Mouse (Mus musculus): ENCODE results near the gene Ube2b. TPM values are rescaled to one million over a fixed set of nuclear protein-coding genes. Genes with fewer than 3 reads are reported as not detected.

Ube2b gene
- polyA plus RNA-seq (2017; shearing (Covaris generic)): 100 to 1,000 TPM; 278 to 341 TPM

DNA sequence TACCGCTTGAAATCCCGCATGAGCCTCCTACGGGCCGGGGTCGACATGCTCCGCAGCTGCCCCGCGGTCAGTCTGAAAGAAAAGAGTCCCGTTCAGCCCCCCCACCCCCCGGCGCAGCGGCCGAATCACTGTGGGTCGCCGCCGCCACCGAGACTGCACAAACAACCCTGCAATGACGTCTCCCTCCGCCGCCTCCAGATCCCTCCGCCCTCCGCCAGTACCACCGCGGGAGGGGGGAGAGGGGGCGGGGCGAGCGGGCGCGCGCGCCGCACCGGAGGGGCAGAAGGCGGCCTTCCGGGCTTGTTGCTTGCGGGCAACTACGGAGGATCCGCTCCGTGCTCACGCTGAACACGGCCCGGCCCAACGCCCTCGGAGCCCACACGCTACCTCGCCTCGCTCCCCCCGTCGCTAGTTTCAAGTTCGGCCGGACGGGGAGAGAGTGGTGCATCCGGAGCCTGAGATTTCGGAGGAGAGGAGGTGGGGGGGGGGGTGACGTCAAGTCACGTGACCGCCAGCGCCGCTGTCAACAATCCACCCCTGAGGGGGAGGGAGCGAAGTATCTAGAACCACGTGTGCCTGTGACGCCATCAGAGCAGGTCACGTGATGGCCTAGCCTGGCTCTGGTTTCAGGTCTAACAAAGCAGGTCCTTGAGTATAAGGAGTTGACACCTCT lies at the start of gene Ube2b:
Ube2b (minus strand) TSS at position 473 of the 673 bp plus-strand sequence.

DNA sequence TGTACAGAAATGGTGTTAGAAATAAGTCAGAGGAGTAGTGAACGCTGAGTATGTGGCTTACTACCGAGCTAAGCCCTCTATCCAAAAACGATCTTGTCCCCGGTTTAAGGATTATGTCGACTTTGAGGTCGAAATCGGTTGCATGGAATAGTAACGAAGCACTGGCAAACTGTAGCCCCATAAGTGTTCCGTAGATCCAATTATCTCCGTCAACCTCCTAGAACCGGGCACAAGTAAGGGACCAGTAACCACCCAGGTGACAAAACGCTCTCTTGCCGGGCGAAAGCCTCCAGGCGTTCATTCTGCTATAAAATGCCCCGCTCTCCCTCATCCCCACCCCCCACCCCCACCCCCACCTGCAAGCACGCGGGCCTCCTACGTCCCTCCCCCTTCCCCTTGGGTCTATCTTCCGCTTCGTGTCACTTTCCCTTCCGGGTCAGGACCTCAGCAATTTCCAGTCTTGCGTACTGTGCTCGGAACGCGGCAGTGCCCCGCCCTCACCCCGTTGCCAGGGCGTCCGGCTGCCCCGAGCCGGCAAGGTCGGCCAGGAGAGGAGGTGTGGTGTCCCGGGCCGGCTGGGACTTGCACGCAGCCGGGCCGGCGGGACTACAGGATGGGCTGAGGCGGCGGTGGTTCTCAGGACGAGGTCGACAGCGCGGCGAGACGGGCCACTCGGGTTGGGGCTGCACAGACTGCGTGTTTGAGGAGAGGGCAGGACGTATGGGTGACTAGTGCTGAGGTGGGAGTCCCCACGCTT lies 3.4 kb upstream of the Ube2b start, which contains the start of gene Cdkl3:
Cdkl3 (plus strand) TSS at position 450 of the 757 bp plus-strand sequence.

DNA sequence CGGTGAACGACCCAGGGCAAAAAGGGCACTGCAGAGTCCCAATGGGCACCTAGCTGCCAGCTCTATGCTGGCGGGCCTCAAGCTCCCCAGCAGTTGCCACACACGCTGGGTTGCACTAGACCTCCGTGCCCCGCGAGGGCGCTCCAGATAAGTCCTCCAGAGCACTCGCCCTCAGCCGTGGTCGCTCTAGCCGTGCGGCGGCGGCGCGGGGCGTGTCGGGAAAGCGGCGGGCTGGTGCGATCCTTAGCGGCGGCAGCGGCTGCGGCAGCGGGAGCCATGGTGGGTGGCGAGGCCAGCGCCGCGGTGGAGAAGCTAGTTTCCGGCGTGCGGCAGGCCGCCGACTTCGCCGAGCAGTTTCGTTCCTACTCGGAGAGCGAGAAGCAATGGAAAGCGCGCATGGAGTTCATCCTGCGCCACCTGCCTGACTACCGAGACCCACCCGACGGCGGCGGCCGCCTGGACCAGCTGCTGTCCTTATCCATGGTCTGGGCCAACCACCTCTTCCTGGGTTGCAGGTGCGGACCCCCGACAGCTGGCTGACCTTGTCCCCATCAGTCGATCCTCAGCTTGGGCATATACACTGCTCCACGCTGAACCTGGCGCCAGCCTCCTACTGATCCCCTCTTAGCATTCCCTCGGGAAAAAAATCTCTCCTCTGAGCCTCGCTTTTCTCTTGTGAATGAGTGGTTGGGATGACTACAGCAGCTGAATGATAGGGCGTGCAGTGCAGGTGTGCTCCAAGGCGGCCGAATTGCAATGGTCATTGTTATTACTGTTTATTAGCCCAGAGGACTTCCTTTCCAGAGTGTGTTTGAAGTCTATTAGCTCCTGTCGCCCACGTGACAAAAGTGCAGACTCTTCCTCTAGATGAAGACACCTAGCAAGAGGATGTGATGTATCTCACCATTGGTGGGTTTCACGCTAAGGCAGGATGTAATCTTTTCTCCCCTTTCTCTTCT lies 32.8 kb downstream of the Ube2b start, which contains the start of gene Cdkn2aipnl:
Cdkn2aipnl (plus strand) TSS at position 219 of the 959 bp plus-strand sequence.

Other genes starting within 250 kb of the Ube2b start
- 10 to 100 TPM; 28.4 to 40.0 TPM for gene Sec24a, start 237.1 kb downstream of the Ube2b start, polyA plus RNA-seq (2017; shearing (Covaris generic))
- gene Sar1b, start 237.1 kb downstream of the Ube2b start, polyA plus RNA-seq (2017; shearing (Covaris generic)): 100 to 1,000 TPM; 114 to 153 TPM
- 1 to 10 TPM; 3.8 to 6.3 TPM for gene Jade2, start 143.1 kb downstream of the Ube2b start, polyA plus RNA-seq (2017; shearing (Covaris generic))
- 100 to 1,000 TPM; 125 to 137 TPM for gene Cdkn2aipnl, start 33.1 kb downstream of the Ube2b start, polyA plus RNA-seq (2017; shearing (Covaris generic))
- gene Cdkl3, start 3.5 kb upstream of the Ube2b start, polyA plus RNA-seq (2017; shearing (Covaris generic)): 1 to 10 TPM; 5.6 to 6.0 TPM
- 100 to 1,000 TPM; 112 to 117 TPM for gene Ppp2ca, start 97.9 kb upstream of the Ube2b start, polyA plus RNA-seq (2017; shearing (Covaris generic))
- not detected for gene Olfr1373, start 144.8 kb upstream of the Ube2b start, polyA plus RNA-seq (2017; shearing (Covaris generic))
- not detected for gene Olfr1371, start 213.2 kb upstream of the Ube2b start, polyA plus RNA-seq (2017; shearing (Covaris generic))
- gene Skp1a, start 231.2 kb upstream of the Ube2b start, polyA plus RNA-seq (2017; shearing (Covaris generic)): 100 to 1,000 TPM; 274 to 368 TPM

Measured in activated CD4-positive, CD25-positive, alpha-beta regulatory T cell (primary cell).